Mouse (Mus musculus) layer of hippocampus, postnatal 25 days (tissue): ENCODE measurements around the gene Pheta2. TPM values are rescaled to one million over a fixed set of nuclear protein-coding genes. Genes with fewer than 3 reads are reported as not detected.

Source experiments
- DNase-seq, 2 experiments: peaks; one replicate each; pipeline ENCODE4 v3.0.0; 2022; ENCODE audit warnings: mixed read lengths in 2 of 2, low spot score in 1 of 2; ENCODE audit errors: extremely low spot score in 1 of 2
- total RNA-seq, 2 experiments: library from RNA; stranded (reverse); gene quantifications; 2 replicates each; pipeline ENCODE4 v1.2.3; 2021

Gene Pheta2
- total RNA-seq: under 1 TPM; 0.66 to 0.92 TPM

DNA sequence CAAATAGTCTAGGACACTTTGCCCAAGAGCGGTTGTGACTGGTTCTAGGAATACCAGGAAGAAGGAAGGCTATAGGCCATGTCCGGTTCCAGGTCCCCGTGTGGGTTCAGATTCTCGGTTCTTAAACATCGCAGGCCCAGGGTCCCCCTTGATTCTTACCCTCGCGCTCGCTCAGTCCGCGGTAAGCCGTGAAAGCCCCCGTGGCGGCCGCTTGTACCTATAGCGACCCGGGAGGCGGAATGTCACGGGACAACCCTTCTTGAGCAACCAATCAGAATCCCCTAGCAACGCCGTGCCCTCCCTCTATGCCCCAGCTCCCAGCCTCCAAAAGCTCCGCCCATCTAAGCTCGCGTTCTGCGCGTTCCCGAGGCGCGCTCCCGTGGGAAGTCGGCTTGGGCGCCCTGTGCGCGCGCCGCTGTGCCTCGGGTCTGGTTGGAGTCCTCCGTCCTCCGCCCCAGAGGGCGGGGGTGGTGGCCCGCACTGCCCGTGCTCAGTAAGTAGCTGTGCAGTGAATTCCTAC is at the start of gene Pheta2, which contains the start of the genes Naga and Smdt1:
Gene Pheta2 (plus strand): TSS at position 350 of the 520 bp plus-strand sequence.
Gene Naga (minus strand): TSS at position 333 of the 520 bp plus-strand sequence.
Gene Smdt1 (plus strand): TSS at position 367 of the 520 bp plus-strand sequence.
- peak; percentile 89 to 90 for DNase-seq

GRCm38 (mm10) chr15:82290252-82290651 is 48.5 kb upstream of the Pheta2 start:
- no peak for DNase-seq

DNA sequence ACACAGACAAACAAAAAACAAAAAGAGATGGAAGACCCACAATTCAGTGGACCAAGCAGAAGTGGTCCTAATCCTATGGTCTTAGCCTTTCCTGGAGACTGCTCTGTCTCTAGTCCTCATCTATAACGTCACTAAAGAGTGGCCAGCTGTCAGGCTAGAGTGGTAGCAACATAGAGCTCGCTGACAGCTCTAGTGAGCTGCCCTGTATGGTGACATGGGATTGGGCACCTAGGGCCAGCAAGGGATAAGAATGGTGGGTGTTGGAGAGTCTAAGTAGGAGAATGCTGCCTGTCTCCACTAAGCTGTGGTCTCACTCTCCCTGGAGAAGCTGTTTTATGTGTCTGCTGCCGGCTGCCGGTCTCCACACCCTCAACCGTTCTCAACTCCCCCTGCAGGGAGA is 45.9 kb upstream of the Pheta2 start:
- DNase-seq: no peak

DNA sequence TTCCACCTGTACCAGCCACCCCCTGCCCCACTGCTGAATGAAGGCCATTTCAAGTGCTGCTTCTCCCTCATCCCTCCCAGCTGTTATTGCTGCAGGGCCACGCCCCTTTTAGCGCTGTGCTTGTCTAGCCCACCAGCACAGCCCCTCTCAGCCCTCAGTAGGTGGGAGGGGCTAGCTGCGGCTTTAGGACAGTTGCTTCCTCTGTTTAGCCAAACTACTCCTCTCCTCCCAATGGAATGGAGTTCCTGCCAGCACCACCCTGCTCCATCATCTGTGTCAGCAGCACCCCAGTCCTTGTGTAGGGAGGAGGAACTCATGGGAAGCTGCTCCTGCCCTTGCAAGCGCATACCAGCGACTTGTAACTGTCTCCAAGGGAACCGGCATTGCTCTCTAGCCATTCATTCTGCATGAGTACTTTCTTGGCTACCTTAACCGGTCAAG is 45.5 kb upstream of the Pheta2 start:
- no peak for DNase-seq

DNA sequence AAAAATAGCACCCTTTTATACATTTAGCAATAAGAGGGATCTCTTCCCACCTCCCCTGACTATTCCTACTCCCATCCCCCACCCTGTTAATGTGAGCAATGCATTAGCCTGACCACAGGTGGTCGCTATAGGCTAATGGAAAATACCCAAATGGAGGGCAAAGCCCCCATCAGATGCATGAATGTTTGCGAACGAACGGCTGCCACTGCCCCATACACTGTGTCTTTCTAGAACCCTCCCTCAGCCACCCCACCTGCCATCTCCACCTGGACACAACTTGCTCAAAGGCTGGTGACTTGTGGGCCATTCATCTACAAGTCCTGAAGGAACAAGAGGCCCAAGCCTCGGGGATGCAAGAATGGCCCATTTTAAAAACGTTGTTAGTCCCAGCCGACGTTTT is 44.7 kb upstream of the Pheta2 start:
- no peak for DNase-seq

GRCm38 (mm10) chr15:82298764-82299561 is 39.8 kb upstream of the Pheta2 start, which contains the start of gene Wbp2nl:
Gene Wbp2nl (plus strand): TSS chr15:82298954.
- no peak for DNase-seq

DNA sequence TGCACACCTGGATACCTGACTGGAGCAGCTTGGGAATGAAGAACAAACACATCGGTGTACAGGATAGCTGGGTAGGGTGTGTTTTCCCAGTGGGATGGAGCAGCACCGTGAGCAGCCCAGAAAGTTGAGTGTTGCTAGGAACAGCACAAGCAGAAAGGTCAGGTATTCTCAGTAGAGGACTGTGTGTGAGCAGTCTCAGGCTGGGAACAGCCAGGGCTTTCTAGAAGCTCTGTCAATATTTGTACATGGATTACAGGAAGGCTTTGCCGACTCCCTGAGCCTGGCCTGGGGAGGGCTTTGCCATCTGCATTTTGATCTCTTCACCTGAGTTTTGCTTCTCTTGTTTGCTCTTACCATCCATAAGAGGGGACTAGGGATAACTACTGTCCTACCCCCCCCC is 31.6 kb upstream of the Pheta2 start:
- no peak for DNase-seq

GRCm38 (mm10) chr15:82308416-82308815 is 30.3 kb upstream of the Pheta2 start:
- DNase-seq: no peak

- DNase-seq: no peak
These were observed 20.9 kb upstream of the Pheta2 start for GRCm38 (mm10) chr15:82317839-82318238.

DNA sequence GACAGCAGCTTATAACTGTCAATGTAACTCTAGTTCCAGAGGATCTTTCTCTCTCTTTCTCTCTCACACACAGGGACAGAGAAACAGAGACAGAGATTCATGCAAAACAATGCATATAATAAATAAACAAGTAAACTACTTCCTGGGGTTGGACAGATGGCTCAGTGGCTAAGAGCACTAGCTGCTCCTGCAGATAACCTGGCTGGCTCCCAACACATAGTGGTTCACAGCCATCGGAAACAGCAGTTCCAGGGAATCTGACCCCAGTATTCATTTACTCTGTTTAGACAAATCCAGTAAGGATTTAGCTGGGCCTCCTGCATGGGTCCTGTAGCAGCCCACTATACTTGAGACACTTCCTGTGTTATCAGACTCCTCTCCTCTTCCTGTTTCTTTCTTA is 19.1 kb upstream of the Pheta2 start:
- no peak for DNase-seq

GRCm38 (mm10) chr15:82322195-82322594 is 16.5 kb upstream of the Pheta2 start:
- no peak for DNase-seq

DNA sequence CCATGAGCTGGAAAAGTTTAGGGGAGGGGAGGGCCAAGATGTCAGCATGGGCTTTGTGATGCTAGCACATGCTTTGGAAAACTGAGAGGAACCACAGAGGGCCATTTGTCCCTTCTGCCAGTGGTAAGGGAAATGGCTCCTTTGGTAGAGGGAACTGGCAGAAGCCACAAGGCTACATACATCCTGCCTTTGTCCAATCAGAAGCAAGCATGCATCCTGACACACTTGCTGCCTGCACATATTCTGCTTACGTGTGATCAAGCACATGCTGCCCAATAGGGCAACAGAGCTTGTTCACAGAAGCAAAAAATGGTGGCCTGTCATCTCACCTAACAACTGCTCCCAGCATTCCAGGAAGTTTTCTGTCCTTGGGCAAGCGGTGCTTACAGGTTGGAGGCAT is 13.4 kb upstream of the Pheta2 start:
- DNase-seq: no peak

- no peak for DNase-seq
These were observed 3.5 kb upstream of the Pheta2 start for GRCm38 (mm10) chr15:82335194-82335593.

DNA sequence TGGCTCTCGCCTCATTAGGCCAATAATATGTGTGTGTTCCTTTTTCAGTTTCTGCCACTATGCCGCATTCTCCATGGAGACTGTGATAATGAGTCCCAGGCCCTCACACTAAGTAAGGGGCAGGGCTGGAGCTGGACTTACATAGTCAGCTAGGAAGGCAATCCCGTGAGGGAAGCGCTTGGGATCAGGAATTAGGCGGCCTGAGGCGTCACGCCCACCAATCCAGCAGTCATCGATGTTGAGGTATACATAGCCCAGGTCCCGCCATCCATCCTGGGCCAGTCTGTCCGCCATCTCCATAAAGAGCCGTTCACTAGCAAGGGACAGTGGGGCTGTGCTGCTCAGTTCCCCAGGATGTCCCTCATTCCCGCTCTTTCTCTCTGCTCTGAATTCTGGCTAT is 2.1 kb upstream of the Pheta2 start:
- no peak for DNase-seq

DNA sequence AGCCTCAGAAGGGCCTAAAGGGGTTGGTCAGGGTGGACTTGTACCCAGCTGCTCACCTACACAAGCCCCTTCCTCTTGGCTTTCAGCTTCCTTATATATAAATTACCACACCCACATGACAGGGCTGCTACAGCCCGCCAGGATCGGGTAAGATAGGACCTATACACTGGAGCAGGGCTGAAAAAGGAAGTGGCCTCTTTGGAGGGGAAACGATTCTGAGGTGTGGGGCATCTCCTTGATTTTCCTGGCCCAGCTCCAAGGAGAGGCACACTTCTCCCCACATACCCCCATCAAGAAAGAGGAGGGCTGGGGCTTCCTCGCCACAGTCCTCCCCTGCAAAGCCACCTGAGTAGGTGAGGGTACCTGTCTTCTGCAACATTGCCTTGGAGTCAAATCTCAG is 867 bp upstream of the Pheta2 start:
- DNase-seq: no peak

DNA sequence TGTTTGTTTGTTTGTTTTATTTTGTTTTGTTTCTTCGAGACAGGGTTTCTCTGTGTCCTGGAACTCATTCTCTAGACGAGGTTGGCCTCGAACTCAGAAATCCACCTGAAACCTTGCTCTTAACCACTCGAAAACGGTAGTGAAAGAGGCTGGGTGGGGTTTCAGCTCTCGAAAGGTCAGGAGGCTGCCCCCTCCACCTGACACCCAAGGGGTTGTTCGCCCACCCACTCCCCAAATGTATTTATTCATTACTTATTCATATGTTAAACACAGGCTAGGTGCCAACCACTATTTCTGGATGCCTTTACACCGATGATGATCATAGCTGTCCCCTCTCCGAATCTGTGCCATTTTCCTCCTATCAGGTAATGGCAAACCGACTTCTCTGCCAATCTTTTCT is 408 bp downstream of the Pheta2 start:
- no peak for DNase-seq

DNA sequence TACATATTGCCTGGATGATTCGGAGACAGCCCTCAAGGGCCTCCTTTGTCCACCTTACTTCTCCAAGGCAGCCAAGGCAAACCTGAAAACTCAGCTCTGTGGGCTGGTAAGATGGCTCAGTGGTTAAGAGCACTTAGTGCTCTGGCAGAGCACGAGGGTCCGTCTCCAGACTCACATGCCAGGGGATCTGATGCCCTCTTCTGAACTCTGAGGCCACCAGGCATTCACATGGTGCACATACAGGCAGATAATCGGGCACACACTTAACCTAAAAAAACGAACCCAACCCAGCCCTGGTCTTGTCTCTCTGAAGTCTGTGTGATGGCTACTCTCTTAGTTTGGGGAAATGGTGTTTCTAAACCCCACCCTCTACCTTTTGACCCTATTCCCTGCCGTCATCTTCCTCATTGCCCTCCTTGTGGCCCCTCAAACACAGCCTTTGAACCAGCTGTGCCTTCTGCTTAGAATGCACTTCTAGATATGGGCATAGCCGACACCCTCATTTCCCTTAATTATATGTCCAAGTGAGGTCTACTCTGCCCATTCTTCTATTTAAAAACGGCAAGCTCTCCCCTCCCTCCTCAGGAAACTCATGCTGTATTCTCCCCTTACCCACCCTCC is 1.0 kb downstream of the Pheta2 start:
- no peak for DNase-seq

DNA sequence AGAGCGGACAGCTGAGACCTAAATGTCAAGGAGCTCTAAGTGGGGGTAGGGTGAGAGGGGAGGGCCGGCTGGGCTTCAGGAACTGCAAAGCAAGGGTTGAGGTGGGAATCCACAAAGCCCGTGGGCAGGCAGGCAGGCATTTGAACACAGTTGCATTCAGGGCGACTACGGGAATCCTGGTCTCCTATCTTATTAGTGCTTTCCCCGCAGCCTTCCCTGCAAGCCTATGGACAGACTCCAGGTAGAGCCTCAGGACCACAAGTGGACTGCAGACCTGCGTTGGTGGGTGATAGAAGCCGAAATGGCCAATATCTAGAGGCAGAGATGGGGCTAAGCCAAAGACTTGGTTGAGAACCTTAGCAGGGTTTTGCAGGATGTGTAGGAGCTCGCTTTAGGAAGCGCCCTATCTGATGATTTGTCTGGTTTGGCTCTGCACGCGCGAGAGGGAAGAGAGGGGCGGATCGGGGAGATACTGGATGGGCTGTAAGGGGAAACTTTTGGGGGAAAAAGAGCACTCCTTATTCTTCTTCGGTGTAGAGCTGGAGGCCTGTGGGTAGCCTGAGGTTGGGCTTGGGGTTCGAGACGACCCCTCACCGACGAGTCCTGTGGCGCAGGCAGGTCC is 1.8 kb downstream of the Pheta2 start:
- DNase-seq: no peak

- no peak for DNase-seq
These were observed 2.3 kb downstream of the Pheta2 start for GRCm38 (mm10) chr15:82341036-82341501.

DNA sequence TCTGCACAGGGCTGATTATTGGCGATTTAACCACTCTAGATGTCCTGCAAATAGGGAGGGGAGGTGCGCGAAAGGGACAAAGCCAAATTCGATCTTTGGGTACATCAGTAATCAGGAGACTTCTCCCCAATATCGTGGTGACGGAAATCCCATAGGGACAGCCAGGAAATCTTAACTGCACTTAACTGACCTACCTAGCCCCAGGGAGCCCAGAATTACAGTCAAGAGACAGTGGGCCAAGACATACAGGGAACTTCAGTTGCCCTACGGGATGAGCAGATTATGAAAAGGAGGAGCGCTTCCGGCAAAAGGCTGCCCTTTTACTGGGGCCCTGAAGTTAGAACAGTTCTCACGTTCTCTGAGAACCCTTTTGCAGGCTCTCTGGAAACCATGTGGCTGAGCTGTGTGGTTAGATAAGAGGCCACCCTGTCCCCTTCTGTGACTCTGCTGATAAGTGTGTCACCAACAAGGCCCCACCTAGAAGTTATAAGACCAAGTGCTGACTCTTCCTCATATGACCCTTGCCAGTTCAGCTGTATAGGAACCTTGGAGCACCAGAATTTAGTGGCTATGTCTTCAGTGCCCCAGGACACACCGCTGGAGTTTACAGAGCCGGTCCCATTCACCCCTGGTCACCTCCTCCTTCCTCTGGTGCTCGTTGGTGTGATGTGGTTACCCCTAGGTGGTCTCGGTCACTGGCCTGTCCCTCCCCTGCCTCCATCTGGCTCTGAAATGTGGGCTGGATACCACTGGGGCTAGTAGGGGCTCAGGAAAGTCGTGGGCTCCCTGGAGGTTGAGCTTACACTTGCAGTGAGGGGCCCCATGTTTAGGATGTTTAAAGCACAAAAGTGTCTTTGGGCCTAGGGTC is 3.2 kb downstream of the Pheta2 start:
- DNase-seq: no peak
